Comparison of ENCODE assay signal across 21 mouse cellular contexts in genomic region chr6:93070916-93071315, GRCm38 (mm10).
"Had no signal": no experiment of that assay in that cellular context is flagged by ENCODE, and none has a peak within 500 bp of the region (broad histone marks: within the 10 kb centered on the region; RNA-seq: fewer than 3 reads in every experiment).

No protein-coding gene starts in this region.

- DNase-seq: liver, postnatal 0 days; lung, adult 2 months; lung, postnatal 14 days; lung, postnatal 36 days; retina, postnatal 1 day; right cerebral cortex, adult 18-20 months; right cerebral cortex, postnatal 25 days; right cerebral cortex, postnatal 4 days; spleen, adult 18-20 months; thymus, adult 18-20 months; thymus, postnatal 14 days; thymus, postnatal 36 days had no signal

- H3K36me3 ChIP-seq: lung, embryonic 15.5 days; midbrain, embryonic 10.5 days; midbrain, embryonic 13.5 days; neural tube, embryonic 13.5 days; neural tube, embryonic 15.5 days had no signal

- H3K9me3 ChIP-seq: lung, embryonic 15.5 days; midbrain, embryonic 10.5 days; midbrain, embryonic 13.5 days; neural tube, embryonic 13.5 days; neural tube, embryonic 15.5 days had no signal

- H3K9ac ChIP-seq: liver, postnatal 0 days; lung, embryonic 15.5 days; midbrain, embryonic 13.5 days; neural tube, embryonic 13.5 days; neural tube, embryonic 15.5 days had no signal

- H3K27me3 ChIP-seq: lung, embryonic 15.5 days; midbrain, embryonic 13.5 days; neural tube, embryonic 13.5 days; neural tube, embryonic 15.5 days had no signal

- H3K4me3 ChIP-seq: lung, embryonic 15.5 days; midbrain, embryonic 10.5 days; midbrain, embryonic 13.5 days; myocyte; neural tube, embryonic 13.5 days; neural tube, embryonic 15.5 days had no signal

- H3K27ac ChIP-seq: lung, embryonic 15.5 days; macrophage; midbrain, embryonic 10.5 days; midbrain, embryonic 13.5 days; neural tube, embryonic 13.5 days; neural tube, embryonic 15.5 days had no signal

- H3K4me2 ChIP-seq: lung, embryonic 15.5 days; midbrain, embryonic 13.5 days; neural tube, embryonic 13.5 days; neural tube, embryonic 15.5 days had no signal

- ATAC-seq: liver, postnatal 0 days; lung, postnatal 0 days; midbrain, embryonic 13.5 days; midbrain, embryonic 16.5 days had no signal
